24 mouse cellular contexts compared by ENCODE assay signal in the genomic region with DNA sequence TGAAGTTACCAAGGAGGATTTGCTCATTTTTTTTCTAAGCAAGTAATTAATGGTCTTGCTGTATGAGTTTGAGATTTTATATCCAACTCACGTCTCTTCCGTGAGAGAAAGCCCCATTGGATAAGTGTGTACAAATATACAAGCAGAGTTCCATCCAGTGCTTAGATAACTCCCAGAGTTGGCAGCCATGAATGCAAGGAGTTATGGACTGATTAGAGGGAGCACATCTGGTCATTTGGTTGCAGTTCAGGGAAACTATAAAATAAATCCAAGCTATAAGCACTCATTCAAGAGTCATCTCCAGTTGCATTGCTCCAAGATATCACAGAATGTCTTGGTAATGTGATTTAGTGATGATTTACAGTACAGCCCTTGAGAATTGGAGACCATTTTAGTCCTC. TPM values are rescaled to one million over a fixed set of nuclear protein-coding genes. Genes with fewer than 3 reads are reported as not detected.
"Had no signal": no experiment of that assay in that cellular context is flagged by ENCODE, and none has a peak within 500 bp of the region (broad histone marks: within the 10 kb centered on the region; RNA-seq: fewer than 3 reads in every experiment).

No protein-coding gene starts in this region.

- H3K36me3 ChIP-seq: kidney, embryonic 15.5 days; limb, embryonic 12.5 days; liver, embryonic 12.5 days; liver, embryonic 15.5 days; midbrain, embryonic 12.5 days; midbrain, embryonic 15.5 days; neural tube, embryonic 12.5 days; neural tube, embryonic 15.5 days had no signal

- ATAC-seq: hindbrain, postnatal 0 days; inflammation-experienced regulatory T-cells, adult 6 months; liver, embryonic 12.5 days; midbrain, embryonic 15.5 days had no signal

- H3K4me2 ChIP-seq: kidney, embryonic 15.5 days; limb, embryonic 12.5 days; liver, embryonic 12.5 days; liver, embryonic 15.5 days; midbrain, embryonic 12.5 days; midbrain, embryonic 15.5 days; neural tube, embryonic 12.5 days; neural tube, embryonic 15.5 days had no signal

- H3K27me3 ChIP-seq: kidney, embryonic 15.5 days; limb, embryonic 12.5 days; liver, embryonic 12.5 days; liver, embryonic 15.5 days; midbrain, embryonic 12.5 days; midbrain, embryonic 15.5 days; neural tube, embryonic 12.5 days; neural tube, embryonic 15.5 days had no signal

- H3K4me3 ChIP-seq: kidney, embryonic 15.5 days; left cerebral cortex, adult 2 months; limb, embryonic 12.5 days; liver, embryonic 12.5 days; liver, embryonic 15.5 days; midbrain, embryonic 12.5 days; midbrain, embryonic 15.5 days; neural tube, embryonic 12.5 days; neural tube, embryonic 15.5 days had no signal

- H3K9ac ChIP-seq: kidney, embryonic 15.5 days; limb, embryonic 12.5 days; liver, embryonic 12.5 days; liver, embryonic 15.5 days; midbrain, embryonic 12.5 days; midbrain, embryonic 15.5 days; neural tube, embryonic 12.5 days; neural tube, embryonic 15.5 days had no signal

- H3K27ac ChIP-seq: hindbrain, postnatal 0 days; kidney, embryonic 15.5 days; left cerebral cortex, adult 2 months; limb, embryonic 12.5 days; liver, embryonic 12.5 days; liver, embryonic 15.5 days; macrophage; midbrain, embryonic 12.5 days; midbrain, embryonic 15.5 days; neural tube, embryonic 12.5 days; neural tube, embryonic 15.5 days had no signal

- H3K9me3 ChIP-seq: kidney, embryonic 15.5 days; limb, embryonic 12.5 days; liver, embryonic 12.5 days; liver, embryonic 15.5 days; midbrain, embryonic 12.5 days; midbrain, embryonic 15.5 days; neural tube, embryonic 12.5 days; neural tube, embryonic 15.5 days had no signal

- DNase-seq: kidney, adult 11 months; kidney, adult 8-10 months; kidney, postnatal 10 days; kidney, postnatal 36 days; layer of hippocampus, postnatal 36 days; liver; lung, adult 18-20 months; right cerebral cortex, adult 18-20 months; right cerebral cortex, postnatal 14 days; right cerebral cortex, postnatal 4 days; thymus, postnatal 25 days had no signal

- H3K4me1 ChIP-seq: liver, embryonic 15.5 days; midbrain, embryonic 12.5 days; midbrain, embryonic 15.5 days; neural tube, embryonic 12.5 days; neural tube, embryonic 15.5 days had no signal

RNA-seq across cellular contexts. Expression of a gene that starts 33.5 kb away (rescaled TPM):
- polyA plus RNA-seq: testis, adult 2 months had no signal
